Mouse (Mus musculus) lung, adult 2 months (tissue): Measurements from ENCODE around the gene Cers6. TPM values are rescaled to one million over a fixed set of nuclear protein-coding genes. Genes with fewer than 3 reads are reported as not detected.

ENCODE experiments used
- DNase-seq: peaks from one replicate; pipeline ENCODE4 v3.0.0; 2022
- H3K4me1 ChIP-seq: fragments of 200-500 bp; 2 replicates; pipeline ENCODE4 v1.6.1; 2011; ENCODE audit warnings: low read length; ENCODE audit not compliant: control insufficient read depth, insufficient read depth
- H3K4me3 ChIP-seq: fragments of 200-500 bp; replicated peaks from 2 replicates; pipeline ENCODE3; 2011; ENCODE audit warnings: low read depth, mild to moderate bottlenecking, control low read depth, low read length; ENCODE audit errors: extremely low read depth
- CTCF ChIP-seq: fragments of 200-500 bp; IDR thresholded peaks from 2 replicates; pipeline ENCODE4 v1.5.1; 2011; ENCODE audit warnings: mild to moderate bottlenecking, low read length, control low read depth; ENCODE audit not compliant: insufficient read depth
- POLR2A ChIP-seq: fragments of 200-500 bp; IDR thresholded peaks from 2 replicates; pipeline ENCODE4 v1.6.1; 2011; ENCODE audit warnings: low read depth, mild to moderate bottlenecking, control low read depth, low read length, borderline replicate concordance; ENCODE audit errors: extremely low read depth
- WGBS: fragments of 180-500 bp; shearing (Covaris S2); methylation state at CpG from one replicate; pipeline ENCODE4 v1.1.7; 2018; 5-methylcytosine and 5-hydroxymethylcytosine counted together
- polyA plus RNA-seq: library from polyadenylated mRNA; depleted of rRNA; stranded (reverse); fragments of >200 nt; gene quantifications from 2 replicates; pipeline ENCODE4 v1.2.3, GENCODE M21; 2012

Cers6 gene
- polyA plus RNA-seq, 1 experiment = 16.2 TPM

- TF ChIP-seq CTCF (no peak), POLR2A (no peak)
- H3K4me3 ChIP-seq = no peak overlapping the region
- no peak for DNase-seq
- H3K4me1 ChIP-seq = no peaks in the 10 kb centered on the region
- 67% methylated on average over 6 of the region's 6 CpGs for WGBS
These were observed 114.5 kb downstream of the Cers6 start for GRCm38 (mm10) chr2:68975780-68976179.

- DNase-seq = no peak
- H3K4me1 ChIP-seq = 0 out of 2 replicates have a peak, but pooled peaks cover 5% of the 10 kb centered on the region
- WGBS = 59% methylated on average over 9 of the region's 9 CpGs
- no peak overlapping the region for H3K4me3 ChIP-seq
- TF ChIP-seq CTCF = no peak
- no peak for TF ChIP-seq POLR2A
These were observed 117.0 kb downstream of the Cers6 start for GRCm38 (mm10) chr2:68978244-68978643.

GRCm38 (mm10) chr2:68978660-68979604, 117.7 kb downstream of the Cers6 start:
- 61% methylated on average over 12 of the region's 12 CpGs for WGBS
- H3K4me3 ChIP-seq = no peak overlapping the region
- TF ChIP-seq POLR2A (no peak), CTCF (no peak)
- 0 out of 2 replicates have a peak, but pooled peaks cover 5% of the 10 kb centered on the region for H3K4me1 ChIP-seq
- DNase-seq = no peak

- 53% methylated on average over 9 of the region's 9 CpGs for WGBS
- 0 out of 2 replicates have a peak, but pooled peaks cover 7% of the 10 kb centered on the region for H3K4me1 ChIP-seq
- DNase-seq = no peak
- H3K4me3 ChIP-seq = no peak overlapping the region
- no peak for TF ChIP-seq POLR2A
- no peak for TF ChIP-seq CTCF
These were observed 120.1 kb downstream of the Cers6 start for GRCm38 (mm10) chr2:68981302-68981701.

- Histone ChIP-seq H3K4me3 (no peak overlapping the region), H3K4me1 (0 out of 2 replicates have a peak, but pooled peaks cover 7% of the 10 kb centered on the region)
- WGBS = 40% methylated on average over 11 of the region's 11 CpGs
- TF ChIP-seq POLR2A = no peak
- no peak for TF ChIP-seq CTCF
- DNase-seq = no peak
These were observed 120.6 kb downstream of the Cers6 start for GRCm38 (mm10) chr2:68981756-68982409.

- no peak for TF ChIP-seq POLR2A
- TF ChIP-seq CTCF = no peak
- H3K4me1 ChIP-seq = 0 out of 2 replicates have a peak, but pooled peaks cover 7% of the 10 kb centered on the region
- WGBS = 74% methylated on average over 3 of the region's 3 CpGs
- DNase-seq = no peak
- no peak overlapping the region for H3K4me3 ChIP-seq
These were observed 121.7 kb downstream of the Cers6 start for GRCm38 (mm10) chr2:68982979-68983378.

- no peak for DNase-seq
- WGBS = 64% methylated on average over 3 of the region's 3 CpGs
These were observed 122.2 kb downstream of the Cers6 start for GRCm38 (mm10) chr2:68983431-68983830.

GRCm38 (mm10) chr2:68989117-68989516, 127.9 kb downstream of the Cers6 start:
- Histone ChIP-seq H3K4me1 (0 out of 2 replicates have a peak, but pooled peaks cover 2% of the 10 kb centered on the region), H3K4me3 (no peak overlapping the region)
- TF ChIP-seq POLR2A (no peak), CTCF (no peak)
- 94% methylated on average over 6 of the region's 6 CpGs for WGBS
- no peak for DNase-seq

More at GRCm38 (mm10) chr2:68983431-68983830, 122.2 kb downstream of the Cers6 start:
- Histone ChIP-seq H3K4me3 (no peak overlapping the region), H3K4me1 (0 out of 2 replicates have a peak, but pooled peaks cover 7% of the 10 kb centered on the region)
- no peak for TF ChIP-seq CTCF
- no peak for TF ChIP-seq POLR2A

- no peak overlapping the region for H3K4me3 ChIP-seq
- no peak for DNase-seq
- WGBS = 86% methylated on average over 5 of the region's 5 CpGs
- no peak for TF ChIP-seq POLR2A
- no peak for TF ChIP-seq CTCF
- H3K4me1 ChIP-seq = no peaks in the 10 kb centered on the region
These were observed 131.4 kb downstream of the Cers6 start for GRCm38 (mm10) chr2:68992629-68993028.
